Mouse (Mus musculus): Measurements from ENCODE around the gene Ccpg1.

DNA sequence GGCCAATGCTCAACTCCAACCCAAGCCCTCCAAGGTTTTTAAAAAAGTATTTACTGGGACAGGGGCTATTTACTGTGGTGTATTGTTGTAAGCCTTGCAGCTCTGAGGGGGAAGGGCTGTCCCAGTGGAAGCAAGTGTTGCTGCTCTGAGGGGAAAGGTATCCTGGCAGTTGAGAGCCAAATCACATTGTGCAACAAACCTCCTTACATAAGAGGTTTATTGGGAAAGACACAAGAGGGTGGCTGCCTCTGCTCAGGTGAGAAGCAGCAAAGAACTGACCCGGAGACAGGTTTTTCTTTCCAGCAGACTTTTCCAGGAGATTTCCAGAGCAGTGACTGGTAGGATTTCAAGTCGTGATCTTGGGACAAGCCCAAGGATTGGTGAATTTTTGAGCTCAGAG, 48.9 kb upstream of the Ccpg1 start:
- TF ChIP-seq CTCF (IDR thresholded peaks at IDR 0.05) (no peak), POLR2A (IDR thresholded peaks at IDR 0.05; ENCODE audit: insufficient read depth, low read depth, low read length) (no peak), EP300 (IDR thresholded peaks at IDR 0.05; ENCODE audit: insufficient read depth, low read depth, low read length) (no peak)

Measured in heart, adult 2 months (tissue).